Mouse (Mus musculus) embryonic fibroblast, embryonic 13.5 days (primary cell): ENCODE data around the gene Ssc4d.

Experiments
- CTCF ChIP-seq: IDR thresholded peaks from 2 replicates; pipeline ENCODE4 v1.5.1; 2011; ENCODE audit warnings: mild to moderate bottlenecking, control low read depth, low read length, moderate library complexity, borderline replicate concordance; ENCODE audit not compliant: insufficient read depth
- POLR2A ChIP-seq: IDR thresholded peaks from 2 replicates; pipeline ENCODE4 v1.6.1; 2011; ENCODE audit warnings: low read depth, mild to moderate bottlenecking, control low read depth, low read length, moderate library complexity

GRCm38 (mm10) chr5:135979381-135979780, 5.0 kb upstream of the Ssc4d start:
- no peak for TF ChIP-seq CTCF
- TF ChIP-seq POLR2A = no peak
